Mouse (Mus musculus) lung, postnatal 14 days (tissue): ENCODE measurements around the gene Cyp2d22.
"Not testable (repeated sequence)": the region's sequence is repeated elsewhere in the genome, so short reads cannot be mapped to it uniquely, and the experiment has no call there.

Source experiments
- DNase-seq: peaks from one replicate; pipeline ENCODE4 v3.0.0; 2021

Gene Cyp2d22

GRCm38 (mm10) chr15:82376393-82377138 lies 3.5 kb downstream of the Cyp2d22 start:
- DNase-seq: peak; percentile 74

- DNase-seq: no peak
Observed at GRCm38 (mm10) chr15:82375855-82376254, 4.2 kb downstream of the Cyp2d22 start.

GRCm38 (mm10) chr15:82374437-82374836 lies 5.6 kb downstream of the Cyp2d22 start:
- no peak for DNase-seq

- DNase-seq: no peak
Observed at GRCm38 (mm10) chr15:82372991-82373390, 7.1 kb downstream of the Cyp2d22 start.

GRCm38 (mm10) chr15:82372446-82372845 lies 7.6 kb downstream of the Cyp2d22 start:
- no peak for DNase-seq

- no peak for DNase-seq
Observed at GRCm38 (mm10) chr15:82368851-82369250, 11.2 kb downstream of the Cyp2d22 start.

GRCm38 (mm10) chr15:82368146-82368545 lies 11.9 kb downstream of the Cyp2d22 start:
- no peak for DNase-seq

- DNase-seq: not testable (repeated sequence)
Observed at GRCm38 (mm10) chr15:82364561-82364960, 15.5 kb downstream of the Cyp2d22 start.

GRCm38 (mm10) chr15:82363801-82364200 lies 16.3 kb downstream of the Cyp2d22 start:
- DNase-seq: not testable (repeated sequence)

GRCm38 (mm10) chr15:82362234-82362633 lies 17.8 kb downstream of the Cyp2d22 start:
- no peak for DNase-seq

GRCm38 (mm10) chr15:82361459-82362018 lies 18.5 kb downstream of the Cyp2d22 start:
- DNase-seq: no peak

- DNase-seq: no peak
Observed at GRCm38 (mm10) chr15:82358431-82359260, 21.4 kb downstream of the Cyp2d22 start.

- peak; percentile 98 for DNase-seq
Observed at GRCm38 (mm10) chr15:82354126-82354945, 25.7 kb downstream of the Cyp2d22 start, which contains the start of gene Ndufa6. Ndufa6 (minus strand) TSS chr15:82354322.

GRCm38 (mm10) chr15:82353745-82354113 lies 26.3 kb downstream of the Cyp2d22 start:
- DNase-seq: no peak

- no peak for DNase-seq
Observed at GRCm38 (mm10) chr15:82353078-82353744, 26.8 kb downstream of the Cyp2d22 start.

GRCm38 (mm10) chr15:82351480-82351879 lies 28.6 kb downstream of the Cyp2d22 start:
- DNase-seq: no peak

- no peak for DNase-seq
Observed at GRCm38 (mm10) chr15:82350349-82350748, 29.7 kb downstream of the Cyp2d22 start.

GRCm38 (mm10) chr15:82348999-82349341 lies 31.1 kb downstream of the Cyp2d22 start:
- no peak for DNase-seq

GRCm38 (mm10) chr15:82348258-82348998 lies 31.6 kb downstream of the Cyp2d22 start:
- no peak for DNase-seq

- no peak for DNase-seq
Observed at GRCm38 (mm10) chr15:82347852-82348251, 32.2 kb downstream of the Cyp2d22 start.

GRCm38 (mm10) chr15:82347303-82347676 lies 32.8 kb downstream of the Cyp2d22 start:
- no peak for DNase-seq
